Mouse (Mus musculus): ENCODE results near the gene Olfr311.

DNA sequence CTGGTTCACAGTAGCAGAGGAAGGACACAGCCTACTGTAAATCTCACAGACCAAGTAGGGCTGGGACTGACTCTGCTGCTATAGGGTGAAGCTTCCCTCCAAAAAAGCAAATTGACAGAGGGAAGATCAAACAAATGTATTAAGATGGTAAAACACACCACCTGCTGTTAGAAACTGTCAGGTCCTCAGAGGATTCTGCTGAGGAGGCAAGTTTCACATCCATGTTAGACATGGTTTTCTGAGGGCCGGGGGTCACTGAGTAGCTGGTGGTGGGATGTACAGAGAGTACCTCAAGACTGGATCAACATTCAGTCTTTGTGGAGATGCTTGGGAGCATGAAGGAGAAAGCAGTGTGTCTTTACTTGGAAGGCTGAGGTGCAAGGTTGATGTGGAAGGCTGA, 23.4 kb upstream of the Olfr311 start:
- TF ChIP-seq POLR2A (IDR thresholded peaks at IDR 0.05; ENCODE audit: borderline replicate concordance, low read depth, low read length): no peak
- TF ChIP-seq CTCF (IDR thresholded peaks at IDR 0.05; ENCODE audit: low read depth, low read length): no peak

Measured in bone marrow macrophage, adult 2 months (primary cell).